ENCODE assay signal across 30 mouse cellular contexts in the genomic region with DNA sequence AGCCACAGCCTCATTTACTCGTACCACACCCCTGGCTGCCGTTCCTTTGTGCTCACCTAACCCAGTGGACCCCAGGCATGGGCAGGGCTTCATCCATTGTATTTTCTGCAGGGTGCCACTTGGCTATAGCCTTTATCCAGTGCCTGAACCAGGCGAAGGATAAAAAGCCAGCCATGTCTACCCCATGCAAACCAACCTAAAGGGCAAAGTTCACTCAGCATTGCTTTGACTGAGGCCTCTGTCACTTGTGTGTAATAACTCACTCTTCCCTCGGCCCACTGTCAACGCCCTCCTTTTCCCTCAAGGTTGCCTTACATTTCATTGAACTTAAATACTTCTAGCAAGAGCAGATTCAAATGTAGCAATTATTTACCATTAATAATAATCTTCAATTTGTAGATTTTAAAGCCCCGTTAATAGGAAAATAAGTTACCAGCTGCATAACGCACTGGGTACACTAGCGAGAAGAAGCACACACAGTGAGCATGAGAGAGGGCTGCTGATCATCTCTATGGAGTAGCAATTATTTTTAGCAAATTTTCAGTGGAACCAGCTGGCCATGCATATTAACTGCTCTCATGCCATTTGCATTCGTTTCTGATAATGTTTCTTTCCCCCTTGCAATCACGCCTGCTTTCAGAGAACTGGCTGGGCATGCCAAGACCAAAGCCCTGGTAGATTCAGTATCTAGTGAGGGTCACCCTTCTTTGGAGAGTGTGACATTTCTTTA. TPM values are rescaled to one million over a fixed set of nuclear protein-coding genes. Genes with fewer than 3 reads are reported as not detected.
DNase-seq lines count a peak whose midpoint lies in the region; ATAC-seq and TF ChIP-seq lines count a peak whose summit lies in the region.
"Had no signal": no experiment of that assay in that cellular context is flagged by ENCODE, and none has a peak within 500 bp of the region (broad histone marks: within the 10 kb centered on the region; RNA-seq: fewer than 3 reads in every experiment).

No protein-coding gene starts in this region.

- H3K27ac ChIP-seq in forebrain, embryonic 14.5 days (ENCODE audit: low read depth, low read length): peak overlapping the region; percentile 58
- peak overlapping the region; percentile 57 for H3K27ac ChIP-seq in forebrain, postnatal 0 days (ENCODE audit: low read depth, low read length)
- H3K27ac ChIP-seq: hindbrain, embryonic 14.5 days; limb, embryonic 10.5 days; limb, embryonic 15.5 days; liver, embryonic 13.5 days; macrophage; midbrain, embryonic 13.5 days had no signal

- H3K4me1 ChIP-seq in forebrain, embryonic 14.5 days (ENCODE audit: control insufficient read depth, insufficient read depth, low read length): peaks cover 32% of the 10 kb centered on the region
- peaks cover 20% of the 10 kb centered on the region for H3K4me1 ChIP-seq in forebrain, postnatal 0 days (ENCODE audit: insufficient read depth)
- H3K4me1 ChIP-seq: liver, embryonic 13.5 days had no signal

- no peak overlapping the region for H3K9ac ChIP-seq in forebrain, embryonic 14.5 days (ENCODE audit: low read length)
- no peak overlapping the region for H3K9ac ChIP-seq in forebrain, postnatal 0 days
- H3K9ac ChIP-seq: limb, embryonic 15.5 days; liver, embryonic 13.5 days; midbrain, embryonic 13.5 days had no signal

- no peak overlapping the region for H3K4me2 ChIP-seq in forebrain, embryonic 14.5 days (ENCODE audit: low read length)
- H3K4me2 ChIP-seq in forebrain, postnatal 0 days (ENCODE audit: low read depth): no peak overlapping the region
- H3K4me2 ChIP-seq: heart, embryonic 11.5 days; hindbrain, embryonic 14.5 days; limb, embryonic 15.5 days; liver, embryonic 13.5 days; midbrain, embryonic 13.5 days had no signal

- no peak for TF ChIP-seq CTCF in forebrain, postnatal 0 days (IDR thresholded peaks at IDR 0.05; ENCODE audit: low read depth)

- no peak for ATAC-seq in forebrain, embryonic 14.5 days
- ATAC-seq in forebrain, postnatal 0 days: peak; percentile 67
- ATAC-seq: lung, postnatal 0 days; midbrain, embryonic 13.5 days had no signal

- H3K9me3 ChIP-seq in forebrain, embryonic 14.5 days (replicated peaks; ENCODE audit: control insufficient read depth, low read length): no peaks in the 10 kb centered on the region
- no peaks in the 10 kb centered on the region for H3K9me3 ChIP-seq in forebrain, postnatal 0 days (ENCODE audit: low read length)
- H3K9me3 ChIP-seq: limb, embryonic 10.5 days; limb, embryonic 15.5 days; liver, embryonic 13.5 days; midbrain, embryonic 13.5 days had no signal

- H3K4me3 ChIP-seq in forebrain, embryonic 14.5 days (ENCODE audit: low read depth, low read length): no peak overlapping the region
- no peak overlapping the region for H3K4me3 ChIP-seq in forebrain, postnatal 0 days (ENCODE audit: low read depth, low read length)
- H3K4me3 ChIP-seq: limb, embryonic 10.5 days; limb, embryonic 15.5 days; liver, embryonic 13.5 days; midbrain, embryonic 13.5 days had no signal

- no peaks in the 10 kb centered on the region for H3K36me3 ChIP-seq in forebrain, embryonic 14.5 days (ENCODE audit: control insufficient read depth, insufficient read depth, low read length)
- H3K36me3 ChIP-seq in forebrain, postnatal 0 days (ENCODE audit: insufficient read depth): no peaks in the 10 kb centered on the region
- H3K36me3 ChIP-seq: limb, embryonic 10.5 days; limb, embryonic 15.5 days; liver, embryonic 13.5 days; midbrain, embryonic 13.5 days had no signal

- no peaks in the 10 kb centered on the region for H3K27me3 ChIP-seq in forebrain, embryonic 14.5 days (replicated peaks; ENCODE audit: control insufficient read depth, insufficient read depth, low read length)
- H3K27me3 ChIP-seq in forebrain, postnatal 0 days (ENCODE audit: insufficient read depth, low read length): no peaks in the 10 kb centered on the region
- H3K27me3 ChIP-seq: limb, embryonic 15.5 days; liver, embryonic 13.5 days; midbrain, embryonic 13.5 days had no signal

- 67% methylated on average over 10 of the region's 10 CpGs for WGBS in forebrain, embryonic 14.5 days
- 46% methylated on average over 10 of the region's 10 CpGs for WGBS in forebrain, postnatal 0 days

- DNase-seq in layer of hippocampus, adult 11-12 months (ENCODE audit: low spot score): peak; percentile 47
- no peak for DNase-seq in layer of hippocampus, postnatal 25 days (ENCODE audit: extremely low spot score in 1 of 2, low spot score in 1 of 2)
- peak; percentile 64 for DNase-seq in forebrain, embryonic 14.5 days (ENCODE audit: low spot score)
- DNase-seq in forebrain, postnatal 0 days: peak; percentile 63
- peak; percentile 30 to 49 for DNase-seq in layer of hippocampus, postnatal 36 days
- DNase-seq in adrenal gland, postnatal 4 days (ENCODE audit: low spot score in 2 of 2): no peak
- no peak for DNase-seq in spleen, postnatal 10 days (ENCODE audit: low spot score in 2 of 2)
- DNase-seq: B cell, adult 2 months; cerebellum, adult 8-10 months; cerebellum, postnatal 25 days; heart, adult 11 months; heart, postnatal 36 days; kidney, adult 2 months; kidney, postnatal 36 days; liver, embryonic 13.5 days; lung, adult 18-20 months; right cerebral cortex, postnatal 25 days; thymus, postnatal 36 days had no signal

RNA-seq across cellular contexts. Expression of a gene that starts 13.9 kb away (rescaled TPM):
- total RNA-seq in layer of hippocampus, postnatal 25 days (2021): 1 to 10 TPM in 1 of 2 experiments, under 1 TPM in 1; 0.66 to 2.3 TPM
- polyA plus RNA-seq in forebrain, embryonic 14.5 days (2014; fragmentation: Nextera tagmentation; extraction: Ambion mirVana): 0.08 and 0.16 TPM in 2 replicates
- total RNA-seq in forebrain, postnatal 0 days (2014; rRNA removed): 0.54 and 0.81 TPM in 2 replicates
- 0.62 and 0.85 TPM in 2 replicates for polyA plus RNA-seq in forebrain, postnatal 0 days (2015; fragmentation: Nextera tagmentation; extraction: Ambion mirVana)
- 1 to 10 TPM in 1 of 2 experiments, under 1 TPM in 1; 0.94 to 1.4 TPM for total RNA-seq in layer of hippocampus, postnatal 36 days (2021)
- under 1 TPM in 1 of 2 experiments, not detected in 1; 0.56 TPM for total RNA-seq in adrenal gland, postnatal 4 days (2021)
- total RNA-seq: adrenal gland, adult 18-20 months; adrenal gland, postnatal 25 days; megakaryocyte-erythroid progenitor cell, adult 5-6 weeks; neutrophil, adult 5-6 weeks had no signal
- polyA plus RNA-seq: embryonic facial prominence, embryonic 11.5 days; heart, embryonic 11.5 days; kidney, adult 2 months; limb, embryonic 10.5 days; liver, embryonic 13.5 days; macrophage; midbrain, embryonic 13.5 days had no signal

RNA-seq across cellular contexts. Expression of a gene that starts 40.9 kb away (rescaled TPM):
- 10 to 100 TPM; 47.3 to 56.3 TPM for total RNA-seq in layer of hippocampus, postnatal 25 days (2021)
- polyA plus RNA-seq in forebrain, embryonic 14.5 days (2014; fragmentation: Nextera tagmentation; extraction: Ambion mirVana): 18.1 and 20.0 TPM in 2 replicates
- total RNA-seq in forebrain, postnatal 0 days (2014; rRNA removed): 16.1 and 23.0 TPM in 2 replicates
- polyA plus RNA-seq in forebrain, postnatal 0 days (2015; fragmentation: Nextera tagmentation; extraction: Ambion mirVana): 18.2 TPM in 2 replicates
- 10 to 100 TPM; 56.3 to 64.5 TPM for total RNA-seq in layer of hippocampus, postnatal 36 days (2021)
- 10 to 100 TPM; 34.1 to 38.8 TPM for total RNA-seq in adrenal gland, postnatal 4 days (2021)

Comparison
In these comparisons a context has a peak if more than half of its experiments do, and no peak if none do; other contexts are left out.
1. DNase-seq: peak in layer of hippocampus, adult 11-12 months (single experiment), forebrain, embryonic 14.5 days (single experiment), forebrain, postnatal 0 days (single experiment) and layer of hippocampus, postnatal 36 days (2 of 2); none in layer of hippocampus, postnatal 25 days (0 of 2), adrenal gland, postnatal 4 days (0 of 2) and spleen, postnatal 10 days (0 of 2).